Mouse (Mus musculus) heart, postnatal 0 days (tissue): ENCODE results near the gene Ccdc91.

Experiments
- CTCF ChIP-seq: IDR thresholded peaks from 2 replicates; pipeline ENCODE4 v1.5.1; 2016; ENCODE audit warnings: antibody characterized with exemption, control low read depth, low read depth
- EP300 ChIP-seq: IDR thresholded peaks from 2 replicates; pipeline ENCODE4 v1.6.1; 2016; ENCODE audit warnings: antibody characterized with exemption, low read depth

DNA sequence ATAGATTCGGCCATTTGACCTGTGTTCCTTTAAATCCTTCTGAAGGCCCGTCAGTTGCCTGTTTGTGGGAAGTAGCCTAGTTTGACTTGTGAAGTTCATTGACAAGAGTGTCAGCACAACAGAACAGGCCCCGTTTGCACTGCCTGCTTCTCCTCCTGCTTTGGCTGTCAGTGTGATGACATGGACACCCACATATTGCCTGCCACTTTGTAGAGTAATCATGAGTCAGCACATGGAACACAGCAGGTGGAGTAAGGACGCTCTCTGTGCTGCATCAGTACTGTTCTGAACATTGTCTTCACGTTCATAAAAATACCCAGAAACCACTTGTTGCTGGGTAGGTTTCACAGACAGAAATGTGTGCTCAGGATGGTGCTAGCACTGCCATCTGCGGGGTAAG lies 132.0 kb downstream of the Ccdc91 start:
- no peak for TF ChIP-seq CTCF
- TF ChIP-seq EP300, result no peak
